23 mouse cellular contexts compared by ENCODE assay signal in the genomic region with DNA sequence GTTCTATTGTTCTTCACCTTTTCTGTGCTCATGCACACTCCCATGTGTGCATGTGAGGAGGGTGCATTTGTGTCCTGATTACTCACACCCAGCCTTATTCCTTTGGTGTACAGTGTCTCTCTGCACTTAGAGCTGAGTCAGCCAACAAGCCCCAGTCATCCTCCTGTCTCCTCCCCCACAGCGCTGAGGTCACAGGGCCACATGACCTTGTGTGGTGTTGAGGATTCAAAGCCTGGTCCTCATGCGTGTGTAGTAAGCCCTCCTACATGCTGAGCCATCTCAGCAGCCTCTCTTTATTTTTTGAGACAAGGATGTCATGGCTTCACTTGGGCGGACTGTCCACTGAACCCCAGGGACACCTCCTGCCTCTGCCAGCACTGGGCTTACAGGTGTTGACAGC. TPM values are rescaled to one million over a fixed set of nuclear protein-coding genes. Genes with fewer than 3 reads are reported as not detected.
A peak's percentile ranks its signal among the peaks of the same experiment; 100 is the strongest.
DNase-seq lines count a peak whose midpoint lies in the region; ATAC-seq lines count a peak whose summit lies in the region.
"Had no signal": no experiment of that assay in that cellular context is flagged by ENCODE, and none has a peak within 500 bp of the region (broad histone marks: within the 10 kb centered on the region; RNA-seq: fewer than 3 reads in every experiment).

No protein-coding gene starts in this region.

- 65% methylated on average over 3 of the region's 3 CpGs for WGBS in macrophage (ENCODE audit: missing documents)
- WGBS in intestine, embryonic 15.5 days: 63% methylated on average over 3 of the region's 3 CpGs

- ATAC-seq in intestine, embryonic 15.5 days: no peak
- ATAC-seq: CD4-positive, CD25-positive, alpha-beta regulatory T cell, adult 4 months; forebrain, embryonic 16.5 days; liver, postnatal 0 days had no signal

- H3K27ac ChIP-seq in macrophage: peak overlapping the region; percentile 35
- H3K27ac ChIP-seq in intestine, embryonic 15.5 days: no peak overlapping the region
- H3K27ac ChIP-seq: embryonic facial prominence, embryonic 13.5 days; hindbrain, embryonic 13.5 days; limb, embryonic 15.5 days; midbrain, embryonic 10.5 days had no signal

- DNase-seq in heart, adult 11 months: peak; percentile 76
- DNase-seq in heart, adult 9 months (ENCODE audit: low spot score in 2 of 2): no peak
- DNase-seq in 416B (ENCODE audit: low read depth): peak; percentile 67
- peak; percentile 54 for DNase-seq in NIH3T3 (ENCODE audit: low read depth)
- DNase-seq in left cerebral cortex, postnatal 36 days (ENCODE audit: low spot score in 2 of 2): no peak
- no peak for DNase-seq in kidney, postnatal 25 days
- DNase-seq: cerebellum, adult 11 months; cerebellum, postnatal 10 days; heart, postnatal 10 days; kidney, adult 11 months; liver, postnatal 0 days; lung, postnatal 14 days; retina, postnatal 1 day; thymus, postnatal 14 days had no signal

- H3K4me3 ChIP-seq in macrophage (ENCODE audit: inconsistent target): no peak overlapping the region
- no peak overlapping the region for H3K4me3 ChIP-seq in intestine, embryonic 15.5 days (replicated peaks)
- H3K4me3 ChIP-seq: embryonic facial prominence, embryonic 13.5 days; hindbrain, embryonic 13.5 days; limb, embryonic 15.5 days; midbrain, embryonic 10.5 days had no signal

- H3K79me2 ChIP-seq in macrophage (ENCODE audit: inconsistent target): no peaks in the 10 kb centered on the region

- no peak overlapping the region for H3K4me2 ChIP-seq in intestine, embryonic 15.5 days (replicated peaks)
- H3K4me2 ChIP-seq: embryonic facial prominence, embryonic 13.5 days; heart, embryonic 11.5 days; hindbrain, embryonic 13.5 days; limb, embryonic 15.5 days had no signal

- no peaks in the 10 kb centered on the region for H3K36me3 ChIP-seq in macrophage (ENCODE audit: inconsistent target)
- no peaks in the 10 kb centered on the region for H3K36me3 ChIP-seq in intestine, embryonic 15.5 days

- H3K4me1 ChIP-seq in intestine, embryonic 15.5 days (replicated peaks): no peaks in the 10 kb centered on the region
- H3K4me1 ChIP-seq: hindbrain, embryonic 13.5 days had no signal

- H3K9ac ChIP-seq in intestine, embryonic 15.5 days: no peak overlapping the region
- H3K9ac ChIP-seq: embryonic facial prominence, embryonic 13.5 days; hindbrain, embryonic 13.5 days; limb, embryonic 15.5 days; liver, postnatal 0 days had no signal

- no peaks in the 10 kb centered on the region for H3K27me3 ChIP-seq in intestine, embryonic 15.5 days (replicated peaks)
- H3K27me3 ChIP-seq: embryonic facial prominence, embryonic 13.5 days; limb, embryonic 15.5 days had no signal

- intact Hi-C loops in left cerebral cortex, postnatal 36 days (cut with DNase I): no loop called here

- no peaks in the 10 kb centered on the region for H3K9me3 ChIP-seq in intestine, embryonic 15.5 days
- H3K9me3 ChIP-seq: embryonic facial prominence, embryonic 13.5 days; hindbrain, embryonic 13.5 days; limb, embryonic 15.5 days had no signal

RNA-seq across cellular contexts. Expression of a gene that starts 6.7 kb away (rescaled TPM):
- total RNA-seq in macrophage (2018; cell fraction: chromatin; rRNA removed): 1 to 10 TPM in 17 of 26 experiments, under 1 TPM in 8, not detected in 1; 0.37 to 5.0 (median 1.4) TPM
- under 1 TPM; 0.07 to 0.78 (median 0.29) TPM for total RNA-seq in macrophage (2018; cell fraction: cytosol; rRNA removed)
- 1 to 10 TPM in 20 of 26 experiments, under 1 TPM in 6; 0.31 to 4.6 (median 1.9) TPM for total RNA-seq in macrophage (2018; cell fraction: nucleus; rRNA removed)
- polyA plus RNA-seq in macrophage (2018): 0.30 to 0.55 TPM (median 0.40 TPM) in 3 replicates
- 1 to 10 TPM; 3.5 to 3.6 TPM for total RNA-seq in left cerebral cortex, postnatal 36 days (2021)
- 0.85 and 1.00 TPM in 2 replicates for polyA plus RNA-seq in intestine, embryonic 15.5 days (2015; fragmentation: Nextera tagmentation; extraction: Ambion mirVana)

RNA-seq across cellular contexts. Expression of a gene that starts 11.9 kb away (rescaled TPM):
- total RNA-seq in macrophage (2018; cell fraction: chromatin; rRNA removed): 10 to 100 TPM in 23 of 26 experiments, 1 to 10 TPM in 3; 5.0 to 74.3 (median 29.9) TPM
- 10 to 100 TPM in 18 of 26 experiments, 1 to 10 TPM in 8; 6.2 to 16.4 (median 11.2) TPM for total RNA-seq in macrophage (2018; cell fraction: cytosol; rRNA removed)
- 10 to 100 TPM in 21 of 26 experiments, 1 to 10 TPM in 5; 5.3 to 51.3 (median 15.2) TPM for total RNA-seq in macrophage (2018; cell fraction: nucleus; rRNA removed)
- 9.8 to 17.4 TPM (median 16.7 TPM) in 3 replicates for polyA plus RNA-seq in macrophage (2018)
- 10 to 100 TPM in 1 of 2 experiments, 1 to 10 TPM in 1; 9.7 to 10.9 TPM for total RNA-seq in left cerebral cortex, postnatal 36 days (2021)
- 19.9 and 26.0 TPM in 2 replicates for polyA plus RNA-seq in intestine, embryonic 15.5 days (2015; fragmentation: Nextera tagmentation; extraction: Ambion mirVana)

RNA-seq across cellular contexts. Expression of a gene that starts 14.8 kb away (rescaled TPM):
- total RNA-seq in macrophage (2018; cell fraction: chromatin; rRNA removed): 10 to 100 TPM; 24.7 to 95.8 (median 67.9) TPM
- 10 to 100 TPM in 19 of 26 experiments, 1 to 10 TPM in 7; 5.3 to 23.0 (median 14.7) TPM for total RNA-seq in macrophage (2018; cell fraction: cytosol; rRNA removed)
- 10 to 100 TPM; 15.7 to 72.4 (median 41.0) TPM for total RNA-seq in macrophage (2018; cell fraction: nucleus; rRNA removed)
- polyA plus RNA-seq in macrophage (2018): 7.3 to 9.1 TPM (median 8.1 TPM) in 3 replicates
- 10 to 100 TPM; 22.7 to 29.4 TPM for total RNA-seq in left cerebral cortex, postnatal 36 days (2021)
- 28.9 and 33.3 TPM in 2 replicates for polyA plus RNA-seq in intestine, embryonic 15.5 days (2015; fragmentation: Nextera tagmentation; extraction: Ambion mirVana)

RNA-seq across cellular contexts. Expression of a gene that starts 15.6 kb away (rescaled TPM):
- total RNA-seq in macrophage (2018; cell fraction: chromatin; rRNA removed): 100 to 1,000 TPM in 5 of 26 experiments, 10 to 100 TPM in 21; 32.6 to 180 (median 71.2) TPM
- total RNA-seq in macrophage (2018; cell fraction: cytosol; rRNA removed): 10 to 100 TPM in 3 of 26 experiments, 1 to 10 TPM in 23; 5.2 to 12.7 (median 8.3) TPM
- total RNA-seq in macrophage (2018; cell fraction: nucleus; rRNA removed): 10 to 100 TPM; 21.8 to 89.8 (median 39.3) TPM
- 10.3 to 12.0 TPM (median 11.5 TPM) in 3 replicates for polyA plus RNA-seq in macrophage (2018)
- 10 to 100 TPM; 37.8 to 46.7 TPM for total RNA-seq in left cerebral cortex, postnatal 36 days (2021)
- 8.4 and 9.8 TPM in 2 replicates for polyA plus RNA-seq in intestine, embryonic 15.5 days (2015; fragmentation: Nextera tagmentation; extraction: Ambion mirVana)

RNA-seq across cellular contexts. Expression of a gene that starts 36.1 kb away (rescaled TPM):
- 1 to 10 TPM in 25 of 26 experiments, not detected in 1; 1.1 to 6.5 (median 2.4) TPM for total RNA-seq in macrophage (2018; cell fraction: chromatin; rRNA removed)
- 1 to 10 TPM in 19 of 26 experiments, under 1 TPM in 7; 0.62 to 3.2 (median 1.9) TPM for total RNA-seq in macrophage (2018; cell fraction: cytosol; rRNA removed)
- total RNA-seq in macrophage (2018; cell fraction: nucleus; rRNA removed): 1 to 10 TPM in 21 of 26 experiments, under 1 TPM in 2, not detected in 3; 0.82 to 7.4 (median 2.0) TPM
- 2.2 to 2.9 TPM (median 2.6 TPM) in 3 replicates for polyA plus RNA-seq in macrophage (2018)
- total RNA-seq in left cerebral cortex, postnatal 36 days (2021): 1 to 10 TPM; 3.9 to 4.1 TPM
- 3.9 and 4.6 TPM in 2 replicates for polyA plus RNA-seq in intestine, embryonic 15.5 days (2015; fragmentation: Nextera tagmentation; extraction: Ambion mirVana)

Comparison
In these comparisons a context has a peak if more than half of its experiments do, and no peak if none do; other contexts are left out.
1. DNase-seq: peak in heart, adult 11 months (single experiment), 416B (single experiment) and NIH3T3 (single experiment); none in heart, adult 9 months (0 of 2), left cerebral cortex, postnatal 36 days (0 of 2) and kidney, postnatal 25 days (0 of 2).